8 mouse cellular contexts compared by ENCODE assay signal in genomic region chr17:44737275-44738120, GRCm38 (mm10). TPM values are rescaled to one million over a fixed set of nuclear protein-coding genes. Genes with fewer than 3 reads are reported as not detected.
DNase-seq lines count a peak whose midpoint lies in the region; ATAC-seq and TF ChIP-seq lines count a peak whose summit lies in the region.

No protein-coding gene starts in this region.

- DNase-seq in cerebellum, adult 2 months: peak; percentile 6 to 29
- no peak for DNase-seq in cerebellum, adult 9-10 months
- peak; percentile 43 to 50 for DNase-seq in right cerebral cortex, adult 2 months (ENCODE audit: low spot score in 2 of 2)
- no peak for DNase-seq in right cerebral cortex, adult 18-20 months
- DNase-seq in forebrain, postnatal 0 days: peak; percentile 51
- DNase-seq in kidney, postnatal 4 days: peak; percentile 20 to 38
- no peak for DNase-seq in cerebellum, adult 9-11 months

- H3K36me3 ChIP-seq in forebrain, postnatal 0 days (ENCODE audit: insufficient read depth): no peaks in the 10 kb centered on the region

- no peak overlapping the region for H3K9ac ChIP-seq in forebrain, postnatal 0 days

- H3K4me1 ChIP-seq in cerebellum, adult 2 months (ENCODE audit: control insufficient read depth, insufficient read depth, low read length): no peaks in the 10 kb centered on the region; the same call in 1 of the 2 replicates
- peaks cover 9% of the 10 kb centered on the region; the same call in 1 of the 2 replicates for H3K4me1 ChIP-seq in forebrain, postnatal 0 days (ENCODE audit: insufficient read depth)
- H3K4me1 ChIP-seq in olfactory bulb, adult 2 months (ENCODE audit: control insufficient read depth, insufficient read depth, low read length): peaks cover 2% of the 10 kb centered on the region; the same call in 1 of the 2 replicates

- peaks cover 8% of the 10 kb centered on the region; the same call in 1 of the 2 replicates for H3K27me3 ChIP-seq in cerebellum, adult 2 months (ENCODE audit: control insufficient read depth, insufficient read depth, low read length)
- H3K27me3 ChIP-seq in forebrain, postnatal 0 days (ENCODE audit: insufficient read depth, low read length): peaks cover 37% of the 10 kb centered on the region

- no peak for TF ChIP-seq CTCF in cerebellum, adult 2 months (IDR thresholded peaks at IDR 0.05; ENCODE audit: borderline replicate concordance, insufficient read depth, low read depth, low read length)
- TF ChIP-seq CTCF in forebrain, postnatal 0 days (IDR thresholded peaks at IDR 0.05; ENCODE audit: low read depth): no peak
- TF ChIP-seq CTCF in olfactory bulb, adult 2 months (IDR thresholded peaks at IDR 0.05; ENCODE audit: insufficient read depth, low read depth, low read length): no peak

- H3K4me3 ChIP-seq in cerebellum, adult 2 months (replicated peaks; ENCODE audit: insufficient read depth, low read depth, low read length): no peak overlapping the region
- peak overlapping the region; percentile 16 for H3K4me3 ChIP-seq in forebrain, postnatal 0 days (ENCODE audit: low read depth, low read length)
- H3K4me3 ChIP-seq in olfactory bulb, adult 2 months (ENCODE audit: insufficient read depth, low read depth, low read length): peak overlapping the region; percentile 37

- ATAC-seq in forebrain, postnatal 0 days: no peak

- no peak overlapping the region for H3K27ac ChIP-seq in cerebellum, adult 2 months (ENCODE audit: insufficient read depth, low read length)
- H3K27ac ChIP-seq in forebrain, postnatal 0 days (ENCODE audit: low read depth, low read length): no peak overlapping the region
- H3K27ac ChIP-seq in olfactory bulb, adult 2 months (ENCODE audit: insufficient read depth, low read depth, low read length): no peak overlapping the region

- no peak for TF ChIP-seq POLR2A in cerebellum, adult 2 months (IDR thresholded peaks at IDR 0.05; ENCODE audit: borderline replicate concordance, insufficient read depth, low read length)
- no peak for TF ChIP-seq POLR2A in olfactory bulb, adult 2 months (IDR thresholded peaks at IDR 0.05; ENCODE audit: insufficient read depth, low read depth, low read length)

- peak overlapping the region; percentile 85 for H3K4me2 ChIP-seq in forebrain, postnatal 0 days (ENCODE audit: low read depth)

- H3K9me3 ChIP-seq in forebrain, postnatal 0 days (ENCODE audit: low read length): no peaks in the 10 kb centered on the region

- 5% methylated on average over 33 of the region's 33 CpGs for WGBS in cerebellum, adult 2 months
- WGBS in forebrain, postnatal 0 days: 2% methylated on average over 33 of the region's 33 CpGs
- WGBS in olfactory bulb, adult 2 months: 3% methylated on average over 33 of the region's 33 CpGs

RNA-seq across cellular contexts. Expression of gene Supt3, which starts 39.5 kb away (rescaled TPM):
- 7.8 and 8.2 TPM in 2 replicates for polyA plus RNA-seq in cerebellum, adult 2 months (2012; rRNA removed)
- total RNA-seq in forebrain, postnatal 0 days (2014; rRNA removed): 3.2 and 5.5 TPM in 2 replicates
- 20.5 and 24.5 TPM in 2 replicates for polyA plus RNA-seq in forebrain, postnatal 0 days (2015; fragmentation: Nextera tagmentation; extraction: Ambion mirVana)
- polyA plus RNA-seq in olfactory bulb, adult 2 months (2012; ENCODE audit: insufficient read depth, insufficient read length, low replicate concordance, missing spikeins): not detected in 2 replicates

Comparison
In these comparisons a context has a peak if more than half of its experiments do, and no peak if none do; other contexts are left out.
1. DNase-seq: peak in cerebellum, adult 2 months (2 of 2), right cerebral cortex, adult 2 months (2 of 2), forebrain, postnatal 0 days (single experiment) and kidney, postnatal 4 days (2 of 2); none in cerebellum, adult 9-10 months (single experiment), right cerebral cortex, adult 18-20 months (single experiment) and cerebellum, adult 9-11 months (single experiment).